Mouse (Mus musculus) neural tube, embryonic 11.5 days (tissue): ENCODE measurements around the gene Prkn. TPM values are rescaled to one million over a fixed set of nuclear protein-coding genes. Genes with fewer than 3 reads are reported as not detected.

ENCODE experiments used
- ATAC-seq: fragments of 200-750 bp; cut with Nextera tagmentation; 2 replicates; pipeline ENCODE4 v1.8.0; 2017; ENCODE audit warnings: moderate number of reproducible peaks, mild to moderate bottlenecking, moderate TSS enrichment, moderate library complexity; ENCODE audit not compliant: insufficient read depth, low FRiP score, low TSS enrichment
- DNase-seq: peaks from one replicate; pipeline ENCODE4 v3.0.0-alpha.2; 2015; ENCODE audit warnings: low spot score
- H3K27ac ChIP-seq: fragments of 300-500 bp; sonication (generic); 2 replicates; pipeline ENCODE4 v1.5.1; 2014; ENCODE audit warnings: low read depth, mild to moderate bottlenecking, low read length
- H3K27me3 ChIP-seq: fragments of 300-500 bp; sonication (generic); 2 replicates; pipeline ENCODE4 v1.6.1; 2014; ENCODE audit warnings: mild to moderate bottlenecking, low read length, mixed read lengths; ENCODE audit not compliant: control insufficient read depth, insufficient read depth
- H3K36me3 ChIP-seq: fragments of 300-500 bp; sonication (generic); 2 replicates; pipeline ENCODE4 v1.6.1; 2014; ENCODE audit warnings: mild to moderate bottlenecking, low read length, moderate library complexity, mixed read lengths; ENCODE audit not compliant: control insufficient read depth, insufficient read depth
- H3K4me1 ChIP-seq: fragments of 300-500 bp; sonication (generic); 2 replicates; pipeline ENCODE4 v1.6.1; 2014; ENCODE audit warnings: low read length, mixed read lengths; ENCODE audit not compliant: control insufficient read depth, insufficient read depth
- H3K4me2 ChIP-seq: fragments of 300-500 bp; sonication (generic); 2 replicates; pipeline ENCODE4 v1.6.1; 2014; ENCODE audit warnings: low read depth, mild to moderate bottlenecking, moderate library complexity
- H3K4me3 ChIP-seq: fragments of 300-500 bp; sonication (generic); 2 replicates; pipeline ENCODE4 v1.5.1; 2014; ENCODE audit warnings: low read depth, low read length
- H3K9ac ChIP-seq: fragments of 300-500 bp; sonication (generic); 2 replicates; pipeline ENCODE4 v1.6.1; 2014; ENCODE audit warnings: mild to moderate bottlenecking, low read length
- H3K9me3 ChIP-seq: fragments of 300-500 bp; sonication (generic); 2 replicates; pipeline ENCODE4 v1.6.1; 2016; ENCODE audit warnings: low read length; ENCODE audit not compliant: control insufficient read depth
- WGBS: fragments of 180-500 bp; shearing (Covaris S2); extraction: QIAGEN DNeasy Blood & Tissue Kit; methylation state at CpG from one replicate; pipeline ENCODE4 v1.1.7; 2014; 5-methylcytosine and 5-hydroxymethylcytosine counted together
- polyA plus RNA-seq: library from polyadenylated mRNA; unstranded; fragments of >200 nt; fragmentation: Nextera tagmentation; extraction: Ambion mirVana; gene quantifications from 2 replicates; pipeline ENCODE4 v1.2.1, GENCODE M21; 2014

Gene Prkn
- polyA plus RNA-seq, 1 experiment from 2014 or later = 1.4 TPM

- H3K9me3 ChIP-seq = no peaks in the 10 kb centered on the region
- 20% methylated on average over 8 of the region's 8 CpGs for WGBS
- H3K27me3 ChIP-seq = no peaks in the 10 kb centered on the region
- no peaks in the 10 kb centered on the region for H3K4me1 ChIP-seq
- no peaks in the 10 kb centered on the region for H3K36me3 ChIP-seq
- peak overlapping the region; percentile 49; the same call in 1 of the 2 replicates for H3K4me2 ChIP-seq
- H3K4me3 ChIP-seq = no peak overlapping the region
- H3K9ac ChIP-seq = no peak overlapping the region
- ATAC-seq (no peak), DNase-seq (no peak)
- H3K27ac ChIP-seq = no peak overlapping the region
Measured at GRCm38 (mm10) chr17:11913620-11914019, 1073.4 kb downstream of the Prkn start.

GRCm38 (mm10) chr17:11914451-11914850 lies 1074.3 kb downstream of the Prkn start:
- Histone ChIP-seq H3K9me3 (no peaks in the 10 kb centered on the region), H3K27ac (no peak overlapping the region), H3K36me3 (no peaks in the 10 kb centered on the region), H3K4me1 (no peaks in the 10 kb centered on the region), H3K4me2 (no peak overlapping the region), H3K9ac (no peak overlapping the region), H3K27me3 (no peaks in the 10 kb centered on the region), H3K4me3 (no peak overlapping the region)
- DNase-seq = no peak
- 68% methylated on average over 5 of the region's 5 CpGs for WGBS
- no peak for ATAC-seq

GRCm38 (mm10) chr17:11918123-11918801 lies 1078.1 kb downstream of the Prkn start:
- Histone ChIP-seq H3K4me1 (no peaks in the 10 kb centered on the region), H3K27ac (no peak overlapping the region)

GRCm38 (mm10) chr17:11919581-11919980 lies 1079.4 kb downstream of the Prkn start:
- no peaks in the 10 kb centered on the region for H3K4me1 ChIP-seq
- H3K4me3 ChIP-seq = no peak overlapping the region
- ATAC-seq (no peak), DNase-seq (no peak)
- no peaks in the 10 kb centered on the region for H3K9me3 ChIP-seq
- no peaks in the 10 kb centered on the region for H3K36me3 ChIP-seq
- 92% methylated on average over 6 of the region's 6 CpGs for WGBS
- no peaks in the 10 kb centered on the region for H3K27me3 ChIP-seq
- H3K27ac ChIP-seq = no peak overlapping the region
- H3K9ac ChIP-seq = no peak overlapping the region
- no peak overlapping the region for H3K4me2 ChIP-seq

More at GRCm38 (mm10) chr17:11918123-11918801, 1078.1 kb downstream of the Prkn start:
- DNase-seq = peak; percentile 63
- 51% methylated on average over 12 of the region's 12 CpGs for WGBS
- no peak overlapping the region for H3K4me2 ChIP-seq
- H3K36me3 ChIP-seq = no peaks in the 10 kb centered on the region
- no peak overlapping the region for H3K9ac ChIP-seq
- no peak for ATAC-seq
- no peaks in the 10 kb centered on the region for H3K9me3 ChIP-seq
- no peak overlapping the region for H3K4me3 ChIP-seq
- H3K27me3 ChIP-seq = no peaks in the 10 kb centered on the region

- WGBS = 82% methylated on average over 9 of the region's 9 CpGs
- Histone ChIP-seq H3K9me3 (no peaks in the 10 kb centered on the region), H3K27ac (no peak overlapping the region), H3K9ac (no peak overlapping the region), H3K27me3 (no peaks in the 10 kb centered on the region), H3K4me1 (no peaks in the 10 kb centered on the region), H3K36me3 (no peaks in the 10 kb centered on the region), H3K4me2 (no peak overlapping the region), H3K4me3 (no peak overlapping the region)
- DNase-seq = no peak
- no peak for ATAC-seq
Measured at GRCm38 (mm10) chr17:11921026-11921425, 1080.8 kb downstream of the Prkn start.

GRCm38 (mm10) chr17:11923989-11924388 lies 1083.8 kb downstream of the Prkn start:
- Histone ChIP-seq H3K9ac (no peak overlapping the region), H3K36me3 (no peaks in the 10 kb centered on the region), H3K4me1 (no peaks in the 10 kb centered on the region), H3K4me2 (no peak overlapping the region), H3K27me3 (no peaks in the 10 kb centered on the region), H3K27ac (no peak overlapping the region), H3K4me3 (no peak overlapping the region), H3K9me3 (no peaks in the 10 kb centered on the region)
- DNase-seq (no peak), ATAC-seq (no peak)
- WGBS = 96% methylated on average over 9 of the region's 9 CpGs

GRCm38 (mm10) chr17:11926865-11927386 lies 1086.7 kb downstream of the Prkn start:
- H3K9me3 ChIP-seq = no peaks in the 10 kb centered on the region
- DNase-seq (no peak), ATAC-seq (no peak)
- H3K27ac ChIP-seq = no peak overlapping the region
- no peaks in the 10 kb centered on the region for H3K27me3 ChIP-seq
- 38% methylated on average over 11 of the region's 11 CpGs for WGBS
- no peaks in the 10 kb centered on the region for H3K36me3 ChIP-seq
- H3K9ac ChIP-seq = no peak overlapping the region
- no peaks in the 10 kb centered on the region for H3K4me1 ChIP-seq
- H3K4me2 ChIP-seq = no peak overlapping the region
- no peak overlapping the region for H3K4me3 ChIP-seq

- no peak for DNase-seq
- no peaks in the 10 kb centered on the region for H3K4me1 ChIP-seq
- H3K27ac ChIP-seq = no peak overlapping the region
- H3K36me3 ChIP-seq = no peaks in the 10 kb centered on the region
- no peaks in the 10 kb centered on the region for H3K27me3 ChIP-seq
- 94% methylated on average over 4 of the region's 4 CpGs for WGBS
- H3K9ac ChIP-seq = no peak overlapping the region
- ATAC-seq = no peak
- H3K4me2 ChIP-seq = no peak overlapping the region
- no peak overlapping the region for H3K4me3 ChIP-seq
- H3K9me3 ChIP-seq = no peaks in the 10 kb centered on the region
Measured at GRCm38 (mm10) chr17:11931641-11932040, 1091.5 kb downstream of the Prkn start.

GRCm38 (mm10) chr17:11933737-11934136 lies 1093.6 kb downstream of the Prkn start:
- no peak overlapping the region for H3K4me2 ChIP-seq
- H3K4me3 ChIP-seq = no peak overlapping the region
- ATAC-seq (no peak), DNase-seq (no peak)
- no peak overlapping the region for H3K9ac ChIP-seq
- no peaks in the 10 kb centered on the region for H3K36me3 ChIP-seq
- 85% methylated on average over 5 of the region's 5 CpGs for WGBS
- H3K27ac ChIP-seq = no peak overlapping the region
- H3K9me3 ChIP-seq = no peaks in the 10 kb centered on the region
- H3K27me3 ChIP-seq = no peaks in the 10 kb centered on the region
- no peaks in the 10 kb centered on the region for H3K4me1 ChIP-seq
